Mouse (Mus musculus): ENCODE measurements around the gene Ccdc88c.
A peak's percentile ranks its signal among the peaks of the same experiment; 100 is the strongest.

Gene Ccdc88c

GRCm38 (mm10) chr12:100931653-100932052, 97.2 kb downstream of the Ccdc88c start:
- no peak for DNase-seq (ENCODE audit: low spot score in 2 of 2)

DNA sequence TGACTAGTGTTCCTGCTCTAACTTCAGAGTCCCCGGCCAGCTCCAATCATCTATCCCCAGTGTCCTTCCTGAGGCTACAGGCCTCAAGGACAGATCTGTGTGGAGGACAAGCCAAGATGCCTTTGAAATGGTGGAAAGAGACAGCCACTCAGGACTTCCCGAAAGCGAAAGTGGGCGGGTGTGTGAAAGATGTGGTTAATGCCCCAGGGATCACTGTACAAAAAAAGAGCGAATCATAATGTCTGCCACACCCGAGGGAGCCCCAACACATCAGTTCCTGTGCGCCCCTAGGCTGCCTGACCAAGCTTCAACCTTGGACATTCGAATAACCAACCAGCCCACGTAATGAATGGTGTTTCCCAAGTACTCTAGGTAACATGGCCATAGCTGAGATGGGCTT, 100.6 kb downstream of the Ccdc88c start:
- no peak for DNase-seq (ENCODE audit: low spot score in 2 of 2)

- peak in 1 of 2 experiments; percentile 53 for DNase-seq (ENCODE audit: low spot score in 2 of 2)
These were observed 102.9 kb downstream of the Ccdc88c start for GRCm38 (mm10) chr12:100925644-100926619.

GRCm38 (mm10) chr12:100924646-100925339, 104.1 kb downstream of the Ccdc88c start:
- no peak for DNase-seq (ENCODE audit: low spot score in 2 of 2)

GRCm38 (mm10) chr12:100910731-100911130, 118.1 kb downstream of the Ccdc88c start:
- no peak for DNase-seq (ENCODE audit: low spot score in 2 of 2)

DNA sequence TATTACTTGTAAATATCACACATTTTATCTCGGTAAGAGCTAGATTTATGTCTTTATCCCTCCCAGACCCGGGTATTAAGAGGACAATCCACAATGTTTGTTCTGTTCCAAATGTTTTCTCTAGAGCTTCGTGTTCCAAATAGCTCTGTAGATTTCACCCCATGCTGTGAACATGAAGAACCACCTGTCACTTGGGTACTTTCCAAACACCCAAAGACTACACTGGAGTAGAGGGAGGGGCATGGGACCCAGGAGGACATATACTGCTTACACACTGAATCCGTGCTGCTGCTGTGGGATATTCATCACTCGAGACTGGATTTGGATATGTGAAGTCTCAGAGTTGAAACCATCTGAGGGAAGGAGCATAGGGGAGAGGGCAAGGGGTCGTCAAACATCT, 119.1 kb downstream of the Ccdc88c start:
- DNase-seq (ENCODE audit: low spot score in 2 of 2): no peak

GRCm38 (mm10) chr12:100908298-100909034, 120.4 kb downstream of the Ccdc88c start:
- no peak for DNase-seq (ENCODE audit: low spot score in 2 of 2)

- no peak for DNase-seq (ENCODE audit: low spot score in 2 of 2)
These were observed 121.1 kb downstream of the Ccdc88c start, which contains the start of gene Gpr68 for GRCm38 (mm10) chr12:100907598-100908297. Gpr68 (minus strand) TSS chr12:100908198.

DNA sequence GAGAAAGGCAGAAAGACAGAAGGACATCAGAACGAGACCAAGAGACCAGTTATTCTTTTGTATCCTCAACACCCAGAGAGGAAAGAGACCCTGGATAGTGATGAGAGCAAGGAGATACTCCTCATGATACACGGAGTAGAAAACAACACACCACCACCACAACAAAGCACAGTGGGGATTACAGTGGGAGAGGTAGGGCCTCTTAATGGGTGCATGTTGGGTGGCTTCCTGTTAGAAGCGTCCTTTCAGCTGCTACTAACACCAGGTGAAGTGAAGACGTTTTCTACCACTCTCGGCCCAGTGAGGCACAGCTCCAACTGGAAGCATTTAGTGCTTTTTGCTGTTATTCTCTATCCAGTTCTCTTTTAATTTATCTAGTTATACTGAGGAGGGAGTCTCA, 122.0 kb downstream of the Ccdc88c start:
- no peak for DNase-seq (ENCODE audit: low spot score in 2 of 2)

GRCm38 (mm10) chr12:100903761-100904160, 125.1 kb downstream of the Ccdc88c start:
- DNase-seq (ENCODE audit: low spot score in 2 of 2): no peak

GRCm38 (mm10) chr12:100901386-100901785, 127.5 kb downstream of the Ccdc88c start:
- DNase-seq (ENCODE audit: low spot score in 2 of 2): no peak

- DNase-seq (ENCODE audit: low spot score in 2 of 2): no peak
These were observed 128.0 kb downstream of the Ccdc88c start for GRCm38 (mm10) chr12:100900901-100901300.

- no peak for DNase-seq (ENCODE audit: low spot score in 2 of 2)
These were observed 129.7 kb downstream of the Ccdc88c start for GRCm38 (mm10) chr12:100899111-100899640.

DNA sequence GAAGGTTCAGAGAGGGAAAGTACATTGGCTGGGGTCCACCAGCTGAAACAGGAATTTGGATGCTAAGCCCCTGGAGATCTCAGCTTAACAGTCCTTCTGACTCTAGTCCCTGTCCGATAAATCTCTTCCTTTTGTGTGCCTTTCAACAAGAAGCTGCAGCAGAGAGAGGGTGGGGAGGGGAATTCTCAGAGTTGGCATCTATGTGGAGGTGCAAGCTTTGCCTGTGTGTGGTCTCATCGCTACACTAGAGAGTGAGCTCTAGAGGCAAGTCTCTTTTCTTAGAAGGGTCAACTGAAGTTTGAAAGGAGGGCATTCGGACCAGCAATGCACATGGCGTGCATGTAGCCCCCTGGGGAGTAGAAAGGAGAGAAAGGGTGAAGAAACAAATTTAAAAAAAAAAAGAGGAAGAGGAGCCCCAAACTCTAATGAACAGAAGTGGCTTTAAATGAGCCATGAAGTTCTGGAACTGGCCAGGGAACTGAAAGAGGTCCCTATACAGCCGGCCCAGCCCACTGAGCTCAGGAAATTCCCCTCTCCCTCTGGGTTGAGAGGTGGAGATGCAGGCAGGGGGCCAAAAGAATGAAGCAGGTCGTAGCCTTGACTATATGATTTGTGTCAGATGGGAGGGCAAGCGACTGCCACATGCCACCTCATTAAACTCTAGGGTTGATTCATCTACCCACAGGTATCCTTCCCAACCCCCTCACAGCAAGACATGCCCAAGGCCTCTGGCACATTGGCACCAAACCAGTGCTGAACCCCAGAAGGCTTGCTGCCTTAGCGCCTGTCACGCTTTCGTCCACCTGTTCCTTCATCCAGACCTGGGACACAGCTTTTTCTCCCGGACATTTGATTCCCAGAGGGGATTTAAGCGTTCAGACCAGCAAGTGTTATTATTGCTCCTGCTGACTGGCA, 130.9 kb downstream of the Ccdc88c start:
- no peak for DNase-seq (ENCODE audit: low spot score in 2 of 2)

GRCm38 (mm10) chr12:100896661-100897060, 132.2 kb downstream of the Ccdc88c start:
- DNase-seq (ENCODE audit: low spot score in 2 of 2): no peak

GRCm38 (mm10) chr12:100895504-100895903, 133.4 kb downstream of the Ccdc88c start:
- no peak for DNase-seq (ENCODE audit: low spot score in 2 of 2)

- no peak for DNase-seq (ENCODE audit: low spot score in 2 of 2)
These were observed 138.3 kb downstream of the Ccdc88c start for GRCm38 (mm10) chr12:100890548-100890947.

DNA sequence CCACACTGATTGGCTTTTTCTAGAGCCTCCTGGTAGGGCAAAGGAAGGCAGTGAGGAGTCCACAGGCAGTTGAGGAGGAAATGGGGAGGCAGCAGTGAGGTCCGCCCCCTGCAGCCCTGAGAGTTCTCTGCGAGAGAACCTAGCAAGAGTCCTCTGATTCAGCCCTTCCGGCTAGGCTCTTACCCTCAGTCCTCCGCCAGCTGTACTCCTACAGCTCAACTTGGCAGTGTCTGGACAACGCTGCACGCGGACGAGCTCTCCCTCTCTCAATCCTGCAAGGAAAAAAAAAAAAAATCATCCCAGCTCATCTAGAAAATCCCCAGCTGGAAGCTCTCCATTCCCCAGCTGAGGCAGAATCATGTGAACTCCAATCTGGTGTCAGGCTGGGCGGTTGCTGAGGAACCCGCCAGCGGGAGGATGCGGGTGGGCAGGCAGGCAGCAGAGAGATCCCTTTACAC, 141.0 kb downstream of the Ccdc88c start:
- no peak for DNase-seq (ENCODE audit: low spot score in 2 of 2)

- no peak for DNase-seq (ENCODE audit: low spot score in 2 of 2)
These were observed 142.0 kb downstream of the Ccdc88c start for GRCm38 (mm10) chr12:100886877-100887276.

DNA sequence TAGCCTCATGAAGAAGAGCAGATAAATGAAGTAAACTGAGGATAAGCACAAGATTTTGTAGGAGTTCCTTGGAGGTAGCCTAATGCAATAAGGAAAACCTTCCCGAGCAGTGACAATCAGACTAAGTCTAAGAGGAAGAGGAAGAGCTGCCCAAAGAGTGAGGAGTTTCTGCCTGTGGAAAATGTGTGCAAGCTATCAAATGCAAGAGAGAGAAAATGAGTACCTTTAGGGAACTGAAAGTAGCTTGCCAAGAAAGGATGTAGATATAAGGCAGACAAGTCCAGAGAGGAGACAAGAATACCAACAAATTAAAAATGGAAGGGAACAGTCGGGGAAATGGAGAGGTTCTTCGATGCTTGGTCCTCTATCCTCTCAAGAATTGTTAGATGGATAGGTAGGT, 143.3 kb downstream of the Ccdc88c start:
- DNase-seq (ENCODE audit: low spot score in 2 of 2): no peak

All from spleen, postnatal 14 days (tissue).